Mouse (Mus musculus) stomach, postnatal 0 days (tissue): Measurements from ENCODE around the gene Ccna2.

ENCODE experiments used
- CTCF ChIP-seq: IDR thresholded peaks from 2 replicates; pipeline ENCODE4 v1.5.1; 2016; ENCODE audit warnings: antibody characterized with exemption, low read depth, mild to moderate bottlenecking, moderate library complexity
- EP300 ChIP-seq: optimal IDR thresholded peaks from 2 replicates; pipeline ENCODE3; 2016; ENCODE audit warnings: antibody characterized with exemption

GRCm38 (mm10) chr3:36540756-36541155 is 31.2 kb downstream of the Ccna2 start:
- TF ChIP-seq CTCF (no peak), EP300 (no peak)
